Mouse (Mus musculus) frontal cortex, postnatal 10 days (tissue): Measurements from ENCODE around the gene Zfp511.

Experiments
- DNase-seq, 2 experiments: peaks; one replicate each; pipeline ENCODE4 v3.0.0; 2022; ENCODE audit warnings: low spot score in 2 of 2, mixed read lengths in 1 of 2

Gene Zfp511

GRCm38 (mm10) chr7:140048361-140049114, 12.3 kb downstream of the Zfp511 start, which contains the start of gene Msx3:
Gene Msx3 (minus strand): TSS chr7:140049089.
- no peak for DNase-seq

- no peak for DNase-seq
These were observed 13.0 kb downstream of the Zfp511 start for GRCm38 (mm10) chr7:140049115-140049689.

GRCm38 (mm10) chr7:140054124-140054523, 17.9 kb downstream of the Zfp511 start:
- DNase-seq = no peak

DNA sequence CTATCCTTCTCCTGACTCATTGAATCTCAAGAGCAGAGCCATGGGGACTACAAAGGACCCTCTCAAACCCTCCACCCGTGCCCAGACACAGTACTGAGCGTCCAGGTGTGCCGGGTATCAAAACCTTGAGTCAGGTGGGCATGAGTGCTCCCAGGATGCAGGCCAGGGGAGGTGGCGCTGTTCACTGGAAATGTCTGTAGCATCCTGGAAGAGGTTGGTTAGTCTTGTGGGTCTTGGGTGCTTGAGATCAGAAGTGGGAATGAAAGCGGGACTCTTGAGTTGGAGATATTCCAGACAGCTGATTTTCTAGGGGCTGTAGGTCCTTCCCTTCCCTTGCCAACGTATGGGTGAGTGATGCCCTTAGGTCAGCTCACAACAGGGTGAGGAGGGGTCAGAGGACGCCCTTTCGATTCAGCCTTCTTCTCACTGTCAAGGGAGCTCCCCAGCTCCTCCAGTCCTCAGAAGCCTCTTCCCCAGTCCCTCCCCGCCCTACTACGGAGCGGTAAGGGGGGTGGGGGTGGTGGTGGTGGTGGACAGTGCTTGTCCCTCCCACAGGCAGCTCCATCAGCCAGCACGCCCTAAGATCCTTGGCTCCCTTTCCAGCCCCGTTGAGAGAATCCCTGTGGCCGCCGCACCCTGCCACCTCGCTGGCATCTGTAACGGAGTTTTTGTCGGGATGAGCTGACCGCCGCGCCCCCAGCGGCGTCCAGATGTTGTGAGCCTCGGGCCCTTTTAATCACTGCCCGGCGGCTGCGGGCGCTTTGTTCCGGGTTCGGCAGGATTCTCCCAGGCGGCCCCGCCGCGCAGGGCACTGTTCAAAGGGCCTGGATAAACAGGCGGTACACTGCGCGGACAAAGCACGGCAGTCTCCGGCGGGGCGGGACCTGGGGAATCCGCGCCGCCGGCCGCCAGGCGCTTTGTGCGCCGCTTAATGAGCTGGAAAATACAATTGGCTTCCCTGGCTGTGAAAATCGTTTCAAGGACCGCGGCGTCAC, 21.5 kb downstream of the Zfp511 start:
- DNase-seq = peak in 1 of 2 experiments; percentile 27

- DNase-seq = no peak
These were observed 22.3 kb downstream of the Zfp511 start for GRCm38 (mm10) chr7:140058528-140058927.

DNA sequence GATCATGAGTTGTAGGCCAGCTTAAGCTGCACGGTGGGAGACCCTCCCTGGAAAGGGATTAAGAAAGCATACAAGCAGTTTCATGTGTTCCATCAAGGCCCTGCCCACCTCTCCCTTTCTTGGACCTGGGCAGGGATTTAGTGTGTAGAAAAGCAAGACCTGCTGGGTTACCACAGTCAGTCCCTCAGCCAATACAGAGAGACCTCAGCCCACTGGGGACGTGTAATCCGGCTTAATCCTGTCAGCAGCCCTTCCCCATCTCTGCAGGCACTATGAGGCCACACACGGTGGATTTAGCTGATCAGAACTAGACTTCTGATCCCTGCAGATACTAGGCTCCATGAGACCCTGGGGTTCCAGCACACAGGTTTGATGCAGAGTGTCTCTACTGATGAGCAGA, 23.4 kb downstream of the Zfp511 start:
- DNase-seq = no peak

DNA sequence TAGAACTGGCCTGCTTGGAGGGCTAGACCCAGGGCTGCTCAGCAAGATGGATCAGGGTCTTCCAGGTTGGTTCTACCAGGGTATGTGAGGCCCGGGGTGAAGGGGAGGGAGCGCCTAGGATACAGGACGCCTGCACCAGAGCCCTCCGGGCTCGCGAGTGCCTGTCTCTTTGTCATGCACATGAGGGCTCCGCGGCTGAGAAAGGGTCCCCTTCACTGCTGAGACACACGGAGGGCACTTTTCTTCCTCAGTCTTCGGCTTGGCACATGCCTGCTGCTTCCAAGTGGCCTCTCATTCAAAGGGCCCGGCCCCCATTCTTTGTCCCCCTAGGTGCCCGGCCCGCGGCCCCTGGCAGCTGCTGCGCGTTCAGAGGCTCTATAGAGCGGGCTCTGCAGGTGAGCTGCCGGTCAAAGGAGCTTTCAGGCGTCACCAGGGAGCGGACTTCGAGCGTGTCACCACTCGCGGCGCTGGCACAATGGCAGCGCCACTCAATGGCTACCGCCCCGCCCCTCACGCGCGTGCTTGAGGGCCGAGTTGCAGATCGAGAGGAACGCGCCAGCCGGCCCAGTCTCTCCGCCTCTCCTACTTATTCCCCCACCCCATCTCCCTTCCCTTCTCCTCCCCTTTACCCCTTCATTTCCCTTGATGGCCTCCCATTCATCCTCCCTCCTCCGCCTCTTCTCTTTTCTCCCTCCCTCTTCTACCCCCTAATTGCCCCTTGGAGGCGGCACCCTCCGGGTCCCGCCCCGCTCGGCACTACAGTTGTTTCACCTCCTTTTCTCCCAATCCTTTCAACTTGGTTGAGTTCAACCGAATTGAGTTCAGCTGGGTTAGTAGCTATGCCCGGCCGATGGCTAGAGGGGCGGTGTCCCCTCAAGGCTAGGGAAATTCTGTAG, 25.0 kb downstream of the Zfp511 start:
- DNase-seq = no peak

DNA sequence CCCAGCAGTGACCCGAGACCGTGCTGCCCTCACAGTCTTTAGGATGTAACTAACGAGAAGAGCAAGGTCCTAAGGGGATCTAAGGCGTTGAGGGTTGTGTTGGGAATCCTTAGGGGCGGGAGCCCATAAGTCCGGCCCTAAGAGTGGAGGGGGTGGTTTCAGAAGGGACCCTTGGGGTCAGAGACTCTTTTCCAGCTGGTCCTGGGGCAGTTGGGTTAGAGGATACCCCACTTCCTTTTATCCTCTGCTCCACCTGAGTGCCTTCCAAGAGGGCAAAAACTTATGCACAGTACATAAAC, 25.6 kb downstream of the Zfp511 start:
- DNase-seq = no peak

GRCm38 (mm10) chr7:140062307-140062706, 26.1 kb downstream of the Zfp511 start:
- peak in 1 of 2 experiments; percentile 30 for DNase-seq

- DNase-seq = peak; percentile 59 to 70
These were observed 26.9 kb downstream of the Zfp511 start for GRCm38 (mm10) chr7:140063092-140063491.

GRCm38 (mm10) chr7:140067397-140067796, 31.2 kb downstream of the Zfp511 start:
- DNase-seq = no peak

DNA sequence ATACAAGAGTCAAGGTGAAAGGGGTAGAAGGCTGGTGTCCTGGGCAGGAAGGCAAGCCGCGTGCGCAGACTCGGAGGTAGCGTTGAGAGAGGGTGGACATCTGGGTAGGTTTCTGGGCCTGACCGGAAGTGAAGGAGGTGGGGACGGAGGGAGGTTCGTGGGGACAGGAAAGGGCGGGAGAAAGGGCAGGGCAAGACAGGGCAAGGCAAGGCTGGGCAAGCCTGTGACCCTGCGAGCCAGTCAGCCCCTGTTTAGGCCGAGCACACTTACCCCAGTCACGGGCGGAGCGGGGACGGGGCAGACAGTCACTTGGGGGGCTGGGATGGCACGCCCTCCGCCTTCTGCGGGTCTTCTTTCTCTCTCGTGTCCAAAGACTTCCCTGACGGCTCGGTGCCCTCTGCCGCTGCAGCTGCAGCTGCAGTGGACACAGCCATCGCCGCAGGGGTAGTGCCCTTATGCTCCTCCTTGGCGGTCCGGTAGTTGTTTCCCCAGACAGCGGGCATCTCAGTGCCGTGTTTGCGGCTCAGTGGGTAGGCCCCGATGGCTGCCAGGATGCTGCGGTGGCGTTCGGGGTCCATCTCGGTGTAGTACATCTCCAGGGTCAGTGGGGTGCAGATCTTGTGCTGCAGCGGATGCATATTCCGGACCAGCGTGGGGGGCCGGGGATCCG, 34.0 kb downstream of the Zfp511 start:
- no peak for DNase-seq

GRCm38 (mm10) chr7:140077698-140078097, 41.5 kb downstream of the Zfp511 start:
- no peak for DNase-seq

GRCm38 (mm10) chr7:140078711-140079110, 42.5 kb downstream of the Zfp511 start:
- peak in 1 of 2 experiments; percentile 70 for DNase-seq

DNA sequence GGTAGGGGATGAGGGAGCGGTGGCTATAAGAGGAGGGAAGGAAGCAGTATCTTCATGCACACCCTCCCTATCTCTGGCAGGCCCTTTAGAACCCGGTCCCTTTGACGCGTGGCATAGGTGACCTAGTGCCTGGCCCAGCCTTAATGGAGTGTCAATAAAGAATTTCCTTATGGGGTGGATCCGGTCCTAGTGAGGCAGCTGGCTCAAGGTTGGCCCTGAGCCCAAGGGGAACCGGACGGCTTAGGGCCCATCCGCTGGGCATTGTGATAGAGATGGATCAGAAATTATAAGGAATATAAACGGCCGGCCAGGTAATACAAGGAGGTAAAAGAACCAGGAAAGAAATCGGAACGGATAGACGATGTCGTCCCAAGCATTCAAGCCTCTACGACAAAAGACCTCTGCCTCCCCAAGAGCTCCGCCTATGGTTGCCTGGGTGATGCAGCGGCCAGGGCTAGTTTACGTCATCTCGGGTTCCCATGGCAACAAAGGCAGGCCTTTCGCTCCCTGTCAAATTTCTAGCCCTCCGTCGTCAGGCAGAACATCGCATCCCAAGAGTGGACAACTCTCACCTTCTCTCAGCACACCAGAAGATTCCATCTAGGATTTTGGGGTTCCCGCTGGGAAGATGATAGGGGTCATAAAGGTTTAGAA, 44.4 kb downstream of the Zfp511 start:
- peak; percentile 83 to 87 for DNase-seq

- DNase-seq = peak; percentile 31 to 41
These were observed 45.4 kb downstream of the Zfp511 start for GRCm38 (mm10) chr7:140081408-140082241.

DNA sequence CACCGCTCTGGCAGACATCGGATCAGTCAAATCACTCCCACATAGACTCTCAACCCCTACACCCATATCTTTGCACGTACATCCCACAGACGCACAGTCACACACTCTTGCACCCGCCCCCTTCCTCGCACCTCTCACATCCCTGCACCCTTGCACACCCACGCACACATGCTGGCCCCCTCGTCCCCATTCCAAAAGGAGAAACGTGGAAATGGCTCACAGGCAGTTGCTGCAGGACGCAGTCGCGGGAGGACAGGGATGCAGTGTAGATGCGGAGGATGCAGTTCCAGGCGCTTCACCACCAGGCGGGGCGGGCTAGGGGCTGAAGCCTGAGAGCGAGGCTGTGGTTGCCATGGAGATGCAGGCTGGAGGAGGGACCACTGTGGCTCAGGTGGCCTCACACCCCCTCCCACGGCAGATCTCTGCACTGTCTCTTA, 46.1 kb downstream of the Zfp511 start, which contains the start of gene Caly:
Gene Caly (minus strand): TSS at position 307 of the 437 bp plus-strand sequence.
- DNase-seq = peak; percentile 88 to 93
